ENCODE assay signal across 11 mouse cellular contexts in genomic region chr12:102633083-102633501, GRCm38 (mm10).
DNase-seq lines count a peak whose midpoint lies in the region; ATAC-seq and TF ChIP-seq lines count a peak whose summit lies in the region.
"Had no signal": no experiment of that assay in that cellular context is flagged by ENCODE, and none has a peak within 500 bp of the region (broad histone marks: within the 10 kb centered on the region; RNA-seq: fewer than 3 reads in every experiment).

No protein-coding gene starts in this region.

- 32% methylated on average over 4 of the region's 4 CpGs for WGBS in kidney, embryonic 14.5 days
- WGBS in stomach, postnatal 0 days = 52% methylated on average over 4 of the region's 4 CpGs

- DNase-seq in left cerebral cortex, postnatal 14 days (ENCODE audit: low spot score in 2 of 2) = peak; percentile 36 to 48
- DNase-seq in left cerebral cortex, adult 9 months (ENCODE audit: low spot score in 2 of 2) = no peak
- peak; percentile 82 for DNase-seq in adipocyte (ENCODE audit: low spot score)
- DNase-seq in brain, adult 2 months (ENCODE audit: low read depth, low spot score) = peak; percentile 76
- no peak for DNase-seq in stomach, postnatal 0 days (ENCODE audit: low spot score)
- DNase-seq in right cerebral cortex, adult 2 months (ENCODE audit: low spot score in 2 of 2) = no peak
- DNase-seq in heart, postnatal 10 days = no peak

- H3K4me1 ChIP-seq in kidney, embryonic 14.5 days (ENCODE audit: control insufficient read depth, insufficient read depth, low read length) = peaks cover 11% of the 10 kb centered on the region; the same call in 1 of the 2 replicates
- H3K4me1 ChIP-seq in stomach, postnatal 0 days (replicated peaks; ENCODE audit: control insufficient read depth, insufficient read depth) = 0 out of 2 replicates have a peak, but pooled peaks cover 2% of the 10 kb centered on the region

- no peak overlapping the region for H3K27ac ChIP-seq in kidney, embryonic 14.5 days (ENCODE audit: low read depth, low read length)
- H3K27ac ChIP-seq in stomach, postnatal 0 days (replicated peaks) = no peak overlapping the region
- H3K27ac ChIP-seq: embryonic facial prominence, embryonic 15.5 days; macrophage had no signal

- TF ChIP-seq EP300 in stomach, postnatal 0 days (optimal IDR thresholded peaks at IDR 0.05) = no peak

- TF ChIP-seq CTCF in stomach, postnatal 0 days (IDR thresholded peaks at IDR 0.05; ENCODE audit: low read depth) = no peak

- intact Hi-C loops in left cerebral cortex, postnatal 14 days (cut with DNase I) = no loop called here
- intact Hi-C loops in heart, postnatal 10 days (cut with DNase I) = no loop called here

- no peaks in the 10 kb centered on the region for H3K36me3 ChIP-seq in kidney, embryonic 14.5 days (ENCODE audit: control insufficient read depth, insufficient read depth, low read length)
- H3K36me3 ChIP-seq in stomach, postnatal 0 days (ENCODE audit: control insufficient read depth, insufficient read depth, low read length) = no peaks in the 10 kb centered on the region
- H3K36me3 ChIP-seq: embryonic facial prominence, embryonic 15.5 days had no signal

- no peak overlapping the region for H3K4me3 ChIP-seq in kidney, embryonic 14.5 days (ENCODE audit: low read length)
- H3K4me3 ChIP-seq in stomach, postnatal 0 days (ENCODE audit: low read depth, low read length) = no peak overlapping the region
- H3K4me3 ChIP-seq: embryonic facial prominence, embryonic 15.5 days had no signal

- ATAC-seq in kidney, embryonic 14.5 days (ENCODE audit: low FRiP score, low TSS enrichment) = peak; percentile 48; the same call in 1 of the 2 replicates
- no peak; the same call in 1 of the 2 replicates for ATAC-seq in stomach, postnatal 0 days (ENCODE audit: low FRiP score, low TSS enrichment)
- ATAC-seq: inflammation-experienced regulatory T-cells, adult 6 months had no signal

- no peaks in the 10 kb centered on the region for H3K27me3 ChIP-seq in kidney, embryonic 14.5 days (ENCODE audit: control insufficient read depth, insufficient read depth, low read length)
- H3K27me3 ChIP-seq in stomach, postnatal 0 days (ENCODE audit: control insufficient read depth, insufficient read depth, low read length) = no peaks in the 10 kb centered on the region
- H3K27me3 ChIP-seq: embryonic facial prominence, embryonic 15.5 days had no signal

- no peak overlapping the region for H3K4me2 ChIP-seq in kidney, embryonic 14.5 days (replicated peaks; ENCODE audit: low read depth, low read length)
- H3K4me2 ChIP-seq in stomach, postnatal 0 days (replicated peaks; ENCODE audit: low read depth) = no peak overlapping the region
- H3K4me2 ChIP-seq: embryonic facial prominence, embryonic 15.5 days had no signal

- H3K9ac ChIP-seq in kidney, embryonic 14.5 days (ENCODE audit: low read depth, low read length) = no peak overlapping the region
- H3K9ac ChIP-seq in stomach, postnatal 0 days (ENCODE audit: low read length) = no peak overlapping the region
- H3K9ac ChIP-seq: embryonic facial prominence, embryonic 15.5 days had no signal

- H3K9me3 ChIP-seq in kidney, embryonic 14.5 days (ENCODE audit: control insufficient read depth, low read length) = no peaks in the 10 kb centered on the region
- no peaks in the 10 kb centered on the region for H3K9me3 ChIP-seq in stomach, postnatal 0 days (ENCODE audit: control insufficient read depth, low read length)
- H3K9me3 ChIP-seq: embryonic facial prominence, embryonic 15.5 days had no signal

Comparison
In these comparisons a context has a peak if more than half of its experiments do, and no peak if none do; other contexts are left out.
1. DNase-seq: peak in left cerebral cortex, postnatal 14 days (2 of 2), adipocyte (single experiment) and brain, adult 2 months (single experiment); none in left cerebral cortex, adult 9 months (0 of 2), stomach, postnatal 0 days (single experiment), right cerebral cortex, adult 2 months (0 of 2) and heart, postnatal 10 days (0 of 2).